ENCODE assay signal across 8 mouse cellular contexts in genomic region chr8:111538194-111538593, GRCm38 (mm10). TPM values are rescaled to one million over a fixed set of nuclear protein-coding genes. Genes with fewer than 3 reads are reported as not detected.
DNase-seq lines count a peak whose midpoint lies in the region; ATAC-seq and TF ChIP-seq lines count a peak whose summit lies in the region.

No protein-coding gene starts in this region.

- peak overlapping the region; percentile 100 for H3K4me3 ChIP-seq in forebrain, embryonic 15.5 days
- H3K4me3 ChIP-seq in intestine, postnatal 0 days (ENCODE audit: low read depth, low read length), result peak overlapping the region; percentile 79
- peak overlapping the region; percentile 96 for H3K4me3 ChIP-seq in lung, embryonic 15.5 days

- H3K4me2 ChIP-seq in forebrain, embryonic 15.5 days (replicated peaks), result peak overlapping the region; percentile 95
- H3K4me2 ChIP-seq in intestine, postnatal 0 days (replicated peaks; ENCODE audit: low read depth), result peak overlapping the region; percentile 89
- H3K4me2 ChIP-seq in lung, embryonic 15.5 days, result peak overlapping the region; percentile 84

- peak overlapping the region; percentile 98 for H3K9ac ChIP-seq in forebrain, embryonic 15.5 days (replicated peaks)
- H3K9ac ChIP-seq in intestine, postnatal 0 days (ENCODE audit: low read depth, low read length), result no peak overlapping the region
- peak overlapping the region; percentile 81; the same call in 1 of the 2 replicates for H3K9ac ChIP-seq in lung, embryonic 15.5 days

- H3K36me3 ChIP-seq in forebrain, embryonic 15.5 days, result no peaks in the 10 kb centered on the region
- H3K36me3 ChIP-seq in intestine, postnatal 0 days (ENCODE audit: control insufficient read depth, insufficient read depth), result no peaks in the 10 kb centered on the region
- H3K36me3 ChIP-seq in lung, embryonic 15.5 days, result no peaks in the 10 kb centered on the region

- H3K4me1 ChIP-seq in forebrain, embryonic 15.5 days, result peaks cover 50% of the 10 kb centered on the region
- peaks cover 6% of the 10 kb centered on the region; the same call in 1 of the 2 replicates for H3K4me1 ChIP-seq in intestine, postnatal 0 days (replicated peaks; ENCODE audit: control insufficient read depth, insufficient read depth, low read length)
- peaks cover 49% of the 10 kb centered on the region for H3K4me1 ChIP-seq in lung, embryonic 15.5 days

- H3K9me3 ChIP-seq in forebrain, embryonic 15.5 days, result no peaks in the 10 kb centered on the region
- H3K9me3 ChIP-seq in intestine, postnatal 0 days (ENCODE audit: control insufficient read depth), result no peaks in the 10 kb centered on the region
- H3K9me3 ChIP-seq in lung, embryonic 15.5 days, result no peaks in the 10 kb centered on the region

- peak; percentile 51 for DNase-seq in cerebellum, adult 11-12 months
- no peak for DNase-seq in cerebellum, adult 11 months
- peak; percentile 27 for DNase-seq in adrenal gland, postnatal 25 days
- peak; percentile 45 for DNase-seq in thymus, postnatal 36 days
- DNase-seq in left cerebral cortex, adult 9 months (ENCODE audit: low spot score in 2 of 2), result no peak

- H3K27me3 ChIP-seq in forebrain, embryonic 15.5 days, result no peaks in the 10 kb centered on the region
- H3K27me3 ChIP-seq in intestine, postnatal 0 days (replicated peaks; ENCODE audit: control insufficient read depth, insufficient read depth, low read length), result no peaks in the 10 kb centered on the region
- no peaks in the 10 kb centered on the region for H3K27me3 ChIP-seq in lung, embryonic 15.5 days

- 0% methylated on average over 2 of the region's 2 CpGs for WGBS in forebrain, embryonic 15.5 days
- 37% methylated on average over 2 of the region's 2 CpGs for WGBS in intestine, postnatal 0 days
- 5% methylated on average over 2 of the region's 2 CpGs for WGBS in lung, embryonic 15.5 days

- no peak for TF ChIP-seq CTCF in intestine, postnatal 0 days (IDR thresholded peaks at IDR 0.05; ENCODE audit: low read depth)

- no peak for ATAC-seq in forebrain, embryonic 15.5 days (replicated peaks)
- ATAC-seq in intestine, postnatal 0 days, result no peak
- no peak for ATAC-seq in lung, embryonic 15.5 days (ENCODE audit: borderline replicate concordance, extremely low read depth, low FRiP score, low TSS enrichment)

- peak overlapping the region; percentile 99 for H3K27ac ChIP-seq in forebrain, embryonic 15.5 days (replicated peaks)
- no peak overlapping the region for H3K27ac ChIP-seq in intestine, postnatal 0 days (ENCODE audit: low read depth, low read length)
- peak overlapping the region; percentile 44; the same call in 1 of the 2 replicates for H3K27ac ChIP-seq in lung, embryonic 15.5 days

RNA-seq across cellular contexts. Expression of gene Znrf1, which starts 2.3 kb away (rescaled TPM):
- 46.1 and 61.9 TPM in 2 replicates for total RNA-seq in adrenal gland, postnatal 25 days (2021)
- 99.8 and 102 TPM in 2 replicates for polyA plus RNA-seq in forebrain, embryonic 15.5 days (2015; fragmentation: Nextera tagmentation; extraction: Ambion mirVana)
- polyA plus RNA-seq in intestine, postnatal 0 days (2015; fragmentation: Nextera tagmentation; extraction: Ambion mirVana), result 11.7 and 13.3 TPM in 2 replicates
- polyA plus RNA-seq in lung, embryonic 15.5 days (2015; fragmentation: Nextera tagmentation; extraction: Ambion mirVana), result 31.5 and 35.2 TPM in 2 replicates

RNA-seq across cellular contexts. Expression of gene Wdr59, which starts 16.3 kb away (rescaled TPM):
- 12.9 and 15.0 TPM in 2 replicates for total RNA-seq in adrenal gland, postnatal 25 days (2021)
- 8.6 and 9.1 TPM in 2 replicates for polyA plus RNA-seq in forebrain, embryonic 15.5 days (2015; fragmentation: Nextera tagmentation; extraction: Ambion mirVana)
- polyA plus RNA-seq in intestine, postnatal 0 days (2015; fragmentation: Nextera tagmentation; extraction: Ambion mirVana), result 1.3 and 1.4 TPM in 2 replicates
- 5.3 and 6.0 TPM in 2 replicates for polyA plus RNA-seq in lung, embryonic 15.5 days (2015; fragmentation: Nextera tagmentation; extraction: Ambion mirVana)

Comparison
In these comparisons a context has a peak if more than half of its experiments do, and no peak if none do; other contexts are left out.
1. DNase-seq: peak in cerebellum, adult 11-12 months (single experiment), adrenal gland, postnatal 25 days (single experiment) and thymus, postnatal 36 days (2 of 2); none in cerebellum, adult 11 months (single experiment) and left cerebral cortex, adult 9 months (0 of 2).
2. Peak in every context shown above with its lines, with median percentiles within 50 percentile points of each other: H3K4me2 ChIP-seq and H3K4me3 ChIP-seq.